Mouse (Mus musculus) left cerebral cortex, postnatal 10 days (tissue): ENCODE measurements at regions not wholly inside any gene's neighbourhood (a gene's known extent, or its start where the extent isn't known, plus 50 kb on each side); places are given as distances from the start of the nearest gene placed in this dataset.
A peak's percentile ranks its signal among the peaks of the same experiment; 100 is the strongest.

ENCODE experiments used
- DNase-seq, 2 experiments: peaks; one replicate each; pipeline ENCODE4 v3.0.0; 2021 to 2022; ENCODE audit warnings: low spot score in 2 of 2, mixed read lengths in 1 of 2; ENCODE audit errors: extremely low spot score in 1 of 2
- intact Hi-C: fragments of 180-260 bp; cut with DNase I; formaldehyde crosslinking; loops from one replicate; pipeline ENCODE4 v1.15.1; 2025

DNA sequence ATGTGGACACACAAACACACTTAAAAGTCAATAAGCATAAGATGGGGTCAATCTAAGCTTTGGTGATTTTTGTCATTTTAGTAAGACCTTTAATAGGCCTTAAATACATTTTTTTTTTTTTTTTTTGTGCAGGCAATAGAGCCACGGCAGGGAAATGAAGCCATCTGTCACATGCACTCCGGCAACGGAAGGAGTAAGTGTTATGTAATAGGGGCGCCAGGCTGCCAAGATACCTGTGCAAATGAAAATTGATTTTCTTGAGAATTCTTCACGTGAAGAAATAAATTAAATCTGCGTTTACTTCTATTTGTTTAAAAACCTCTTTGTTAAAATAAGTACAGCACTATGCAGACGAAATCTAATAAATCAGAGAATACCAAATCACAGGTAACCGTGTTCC lies 54.6 kb upstream of the Card11 start:
- intact Hi-C loops, result no loop called here
- DNase-seq, result no peak

- intact Hi-C loops, result no loop called here
- DNase-seq, result no peak
Measured at GRCm38 (mm10) chr5:141055596-141056343, 55.4 kb upstream of the Card11 start.

GRCm38 (mm10) chr5:141058141-141058540 lies 57.8 kb upstream of the Card11 start:
- DNase-seq, result peak; percentile 23 to 30
- intact Hi-C loops, result no loop called here

GRCm38 (mm10) chr5:141058863-141059262 lies 58.5 kb upstream of the Card11 start:
- intact Hi-C loops, result no loop called here
- no peak for DNase-seq

DNA sequence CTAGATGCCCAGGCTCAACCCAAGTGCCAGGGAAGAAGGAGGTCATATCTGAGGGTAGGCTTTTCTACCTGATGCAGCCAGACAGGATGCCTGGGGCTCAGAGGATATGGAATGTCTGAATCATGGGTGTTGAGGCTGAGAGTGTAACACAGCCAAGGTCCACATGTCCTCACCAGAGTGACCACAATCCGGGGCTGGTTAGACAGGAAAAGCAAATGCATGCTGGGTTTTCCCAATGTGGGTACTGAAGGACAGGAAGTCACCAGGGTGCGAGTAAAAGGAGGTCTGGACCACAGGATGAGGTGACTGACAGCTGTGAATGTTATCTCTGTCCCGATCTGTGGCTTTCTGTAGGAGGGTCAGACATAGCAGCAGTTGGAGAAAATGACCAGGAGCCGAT lies 61.8 kb upstream of the Card11 start:
- intact Hi-C loops, result no loop called here
- DNase-seq, result no peak

DNA sequence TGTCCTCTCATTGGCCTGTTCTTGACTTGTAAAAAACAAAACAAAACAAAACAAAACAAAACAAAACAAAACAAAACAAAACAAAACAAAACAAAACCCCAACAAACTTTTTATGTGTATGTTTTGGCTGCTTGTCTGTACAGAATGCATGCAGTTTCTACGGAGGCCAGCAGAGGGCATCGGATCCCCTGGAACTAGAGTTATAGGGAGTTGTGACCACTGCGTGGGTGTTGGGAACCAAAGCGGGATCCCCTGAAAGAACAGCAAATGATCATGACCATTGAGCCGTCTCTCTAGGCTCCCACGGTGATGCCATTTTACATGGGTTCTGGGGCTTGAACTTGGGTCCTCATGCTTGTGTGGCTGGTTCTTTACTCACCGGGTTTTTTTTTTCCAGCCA lies 67.2 kb upstream of the Card11 start:
- DNase-seq, result no peak
- intact Hi-C loops, result no loop called here

- intact Hi-C loops, result no loop called here
- DNase-seq, result no peak
Measured at GRCm38 (mm10) chr5:141074457-141074856, 74.1 kb upstream of the Card11 start.

DNA sequence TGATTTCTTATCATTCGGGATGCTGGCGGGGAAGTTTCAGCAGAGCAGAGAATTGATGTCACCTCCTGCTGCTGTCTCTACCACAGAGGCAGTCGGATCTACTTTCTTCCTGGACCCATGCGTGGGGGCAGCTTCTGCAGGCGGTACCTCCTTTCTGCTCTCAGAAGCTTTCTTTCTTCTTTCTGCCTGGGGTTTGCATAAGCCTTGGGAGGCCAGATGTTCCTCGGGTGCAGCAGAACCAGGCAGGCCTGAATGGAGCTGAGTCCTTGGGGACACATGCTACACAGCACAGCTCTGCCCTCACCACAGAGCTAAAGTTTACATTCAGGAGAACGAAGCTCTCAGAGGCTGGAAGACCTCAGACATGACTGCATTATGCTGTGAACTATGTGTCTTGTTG lies 75.8 kb upstream of the Card11 start:
- intact Hi-C loops, result loop anchor here (5.0 kb wide), 1 partner anchor 204 kb away; no protein-coding TSS in a partner anchor

DNA sequence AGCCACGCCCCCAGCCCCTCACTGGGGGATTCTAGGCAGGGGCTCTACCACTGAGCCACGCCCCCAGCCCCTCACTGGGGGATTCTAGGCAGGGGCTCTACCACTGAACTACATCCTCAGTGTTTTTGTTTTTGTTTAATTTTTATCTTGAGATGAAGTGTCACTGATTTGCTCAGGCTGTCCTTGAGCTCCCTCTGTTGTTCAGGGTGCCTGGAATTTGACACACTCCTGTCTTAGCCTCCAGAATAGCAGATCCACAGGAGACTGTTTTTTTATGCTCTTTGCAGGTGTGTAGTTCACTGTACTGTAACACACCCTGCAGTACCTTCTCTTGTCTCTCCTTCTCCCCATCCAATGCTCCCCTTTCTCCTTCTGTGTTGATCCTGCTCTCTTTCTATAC lies 76.6 kb upstream of the Card11 start:
- DNase-seq, result no peak
- intact Hi-C loops, result loop anchor here (5.0 kb wide), 1 partner anchor 205 kb away; no protein-coding TSS in a partner anchor

More for the DNA sequence above, 75.8 kb upstream of the Card11 start:
- no peak for DNase-seq

- intact Hi-C loops, result loop anchor here (10.0 kb wide), 1 partner anchor 1244 kb away; no protein-coding TSS in a partner anchor
- DNase-seq, result no peak
Measured at GRCm38 (mm10) chr5:141080896-141081295, 80.5 kb upstream of the Card11 start.

- intact Hi-C loops, result loop anchor here (10.0 kb wide), 1 partner anchor 1241 kb away; no protein-coding TSS in a partner anchor
- no peak for DNase-seq
Measured at GRCm38 (mm10) chr5:141084056-141084730, 83.8 kb upstream of the Card11 start.

- intact Hi-C loops, result loop anchor here (10.0 kb wide), 1 partner anchor 1240 kb away; no protein-coding TSS in a partner anchor
- no peak for DNase-seq
Measured at GRCm38 (mm10) chr5:141084746-141085145, 84.4 kb upstream of the Card11 start.

DNA sequence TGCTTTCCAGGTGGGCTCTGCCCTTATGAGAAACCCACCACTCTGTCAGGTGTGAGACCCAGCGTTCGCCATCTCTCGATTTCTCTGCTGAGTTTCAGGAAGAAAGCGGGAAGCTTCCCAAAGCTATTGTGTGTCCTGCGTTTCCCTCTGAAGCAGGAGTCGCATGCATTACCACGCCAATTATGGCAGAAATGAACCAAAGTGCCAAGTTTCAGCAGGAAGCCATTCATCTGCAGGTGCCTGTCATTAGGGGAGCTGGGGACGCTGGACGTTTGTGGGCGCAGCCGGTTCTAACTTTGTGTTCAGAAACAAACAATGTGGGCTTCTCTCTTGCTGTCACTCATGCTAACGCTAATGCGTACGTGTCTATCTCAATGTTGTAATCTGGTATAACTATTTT lies 91.3 kb upstream of the Card11 start:
- no peak for DNase-seq
- intact Hi-C loops, result no loop called here

- intact Hi-C loops, result no loop called here
- peak in 1 of 2 experiments; percentile 47 for DNase-seq
Measured at GRCm38 (mm10) chr5:141093641-141094040, 93.3 kb upstream of the Card11 start.

DNA sequence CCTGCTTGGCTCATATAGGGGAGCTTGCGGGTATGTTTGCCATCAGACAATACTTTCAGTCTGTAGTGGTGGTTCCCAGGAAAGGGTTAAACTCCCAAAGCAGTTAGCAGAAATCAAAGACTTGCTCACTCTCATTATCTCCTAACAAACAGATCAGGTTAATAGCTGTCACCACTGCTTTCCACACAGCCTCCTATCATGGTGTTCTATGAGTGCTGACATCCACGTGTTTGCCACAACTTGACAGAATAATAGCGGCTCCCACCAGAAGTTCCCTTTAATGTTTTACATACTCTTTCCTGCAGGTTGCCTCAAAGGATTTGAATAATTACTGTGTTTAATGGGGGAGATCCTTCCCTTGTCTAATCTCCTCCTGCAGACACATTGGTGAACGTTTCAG lies 97.5 kb upstream of the Card11 start:
- intact Hi-C loops, result no loop called here

GRCm38 (mm10) chr5:141111666-141112065 lies 111.3 kb upstream of the Card11 start:
- intact Hi-C loops, result no loop called here
- DNase-seq, result no peak

More for the DNA sequence above, 97.5 kb upstream of the Card11 start:
- DNase-seq, result no peak

- intact Hi-C loops, result no loop called here
- no peak for DNase-seq
Measured at GRCm38 (mm10) chr5:141115273-141115904, 115.0 kb upstream of the Card11 start.

- intact Hi-C loops, result no loop called here
- peak; percentile 48 to 70 for DNase-seq
Measured at GRCm38 (mm10) chr5:141115963-141116362, 115.6 kb upstream of the Card11 start.

DNA sequence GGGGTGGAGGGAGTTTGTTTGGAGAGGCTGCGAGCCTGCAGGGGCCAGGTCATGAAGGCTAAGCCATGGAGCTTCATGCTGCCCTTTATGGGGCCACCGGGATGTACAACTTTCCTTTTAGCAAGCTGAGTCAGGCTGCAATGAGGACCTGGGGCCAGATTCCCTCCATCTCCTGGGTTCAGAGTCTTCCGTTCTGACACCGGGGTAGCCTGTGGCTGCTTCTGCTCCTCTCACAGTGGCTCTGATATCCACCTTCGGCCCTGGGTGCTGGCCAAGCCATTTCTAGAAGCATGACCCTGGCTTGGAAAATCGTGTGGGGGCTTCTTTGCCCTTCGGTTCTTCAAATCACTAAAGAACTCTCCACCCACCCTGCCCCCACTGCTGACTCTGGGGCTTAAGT lies 115.4 kb upstream of the Sdk1 start:
- no peak for DNase-seq
- intact Hi-C loops, result no loop called here

DNA sequence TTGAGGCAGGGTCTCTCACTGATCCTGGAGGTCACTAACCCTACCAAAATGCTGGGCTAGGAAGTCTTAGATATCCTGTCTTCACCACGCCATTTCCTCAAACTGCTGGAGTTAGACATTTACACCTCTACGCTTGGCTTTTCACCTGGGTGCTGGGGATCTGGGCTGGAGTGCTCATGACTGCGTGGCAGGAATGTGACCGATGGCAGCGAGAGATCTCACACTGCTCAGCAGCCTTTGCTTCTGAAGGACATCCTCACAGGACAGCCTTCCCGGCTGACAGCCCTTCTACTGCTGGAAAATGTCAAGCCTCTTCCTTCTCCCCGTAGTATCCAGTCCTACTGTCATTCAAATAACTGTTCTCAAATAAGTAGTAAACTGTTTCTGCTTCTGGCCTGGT lies 114.8 kb upstream of the Sdk1 start:
- intact Hi-C loops, result no loop called here
- DNase-seq, result no peak
